Mouse (Mus musculus) forelimb bud, embryonic 11.5 days (tissue): ENCODE results near the gene Mogs.

Experiments used
- DNase-seq: peaks from one replicate; pipeline ENCODE4 v3.0.0-alpha.2; 2012; ENCODE audit warnings: low read depth, low spot score

The Mogs gene

GRCm38 (mm10) chr6:83147280-83147679 is 32.0 kb downstream of the Mogs start:
- no peak for DNase-seq

- DNase-seq = no peak
These were observed 36.4 kb downstream of the Mogs start for GRCm38 (mm10) chr6:83151721-83152120.

- DNase-seq = no peak
These were observed 37.7 kb downstream of the Mogs start for GRCm38 (mm10) chr6:83153038-83153437.

DNA sequence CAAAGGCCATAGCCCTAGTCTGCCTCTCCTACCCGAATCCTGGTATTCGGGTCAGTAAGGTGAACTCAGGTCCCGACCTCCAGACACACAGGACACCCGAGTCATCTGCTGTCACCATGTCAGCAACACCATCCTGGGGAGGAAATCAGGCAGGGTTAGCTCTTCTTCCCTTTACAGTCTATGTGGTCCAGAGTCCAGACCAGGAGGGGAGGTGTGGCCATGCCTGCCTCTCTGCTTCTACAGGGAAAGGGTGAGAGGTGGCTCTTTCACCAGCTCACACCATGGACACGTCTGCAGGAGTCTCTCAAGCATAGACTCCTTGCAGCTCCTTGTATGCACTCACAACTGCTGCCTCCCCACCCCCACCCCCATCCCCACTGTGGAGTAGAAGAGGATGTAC is 38.2 kb downstream of the Mogs start:
- no peak for DNase-seq

- DNase-seq = no peak
These were observed 40.4 kb downstream of the Mogs start for GRCm38 (mm10) chr6:83155552-83156238.

DNA sequence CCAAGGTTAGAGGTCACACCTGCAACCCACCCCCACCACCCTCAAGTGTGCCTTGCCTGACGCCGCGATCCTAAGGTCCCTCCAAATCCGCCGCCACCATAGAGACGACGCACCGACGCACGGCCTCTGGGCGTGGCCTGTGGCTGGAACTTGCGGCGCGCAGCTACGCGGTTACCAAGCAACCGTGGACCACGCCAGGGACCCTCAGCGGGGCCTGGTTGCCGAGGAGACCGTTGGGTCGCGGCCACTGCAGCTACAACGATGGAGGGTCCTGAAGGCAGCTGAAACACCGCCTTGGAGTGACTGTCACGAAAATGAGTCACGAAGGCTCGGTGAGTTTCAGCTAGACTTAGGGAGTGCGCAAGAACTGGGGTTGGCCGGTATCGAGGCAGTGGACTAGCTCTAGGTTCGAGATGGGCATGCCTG is 41.0 kb downstream of the Mogs start, which contains the start of the genes Wdr54 and 1700003E16Rik:
TSS of gene Wdr54 (minus strand) at position 139 of the 426 bp plus-strand sequence.
TSS of gene 1700003E16Rik (plus strand) at position 146 of the 426 bp plus-strand sequence.
- peak; percentile 88 for DNase-seq

DNA sequence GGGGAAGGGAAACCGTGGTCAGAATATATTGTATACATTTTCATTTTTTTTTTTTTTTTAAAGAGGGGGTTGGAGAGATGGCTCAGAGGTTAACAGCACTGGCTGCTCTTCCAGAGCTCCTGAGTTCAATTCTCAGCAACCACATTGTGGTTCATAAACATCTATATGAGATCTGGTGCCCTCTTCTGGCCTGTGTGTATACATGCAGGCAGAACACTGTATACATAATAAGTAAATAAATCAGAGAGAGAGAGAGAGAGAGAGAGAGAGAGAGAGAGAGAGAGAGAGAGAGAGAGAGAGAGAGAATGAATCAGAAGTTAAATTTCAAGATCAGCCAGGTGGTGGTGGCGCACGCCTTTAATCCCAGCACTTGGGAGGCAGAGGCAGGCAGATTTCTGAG is 44.2 kb downstream of the Mogs start:
- peak; percentile 69 for DNase-seq

- DNase-seq = no peak
These were observed 46.1 kb downstream of the Mogs start for GRCm38 (mm10) chr6:83161442-83161841.

DNA sequence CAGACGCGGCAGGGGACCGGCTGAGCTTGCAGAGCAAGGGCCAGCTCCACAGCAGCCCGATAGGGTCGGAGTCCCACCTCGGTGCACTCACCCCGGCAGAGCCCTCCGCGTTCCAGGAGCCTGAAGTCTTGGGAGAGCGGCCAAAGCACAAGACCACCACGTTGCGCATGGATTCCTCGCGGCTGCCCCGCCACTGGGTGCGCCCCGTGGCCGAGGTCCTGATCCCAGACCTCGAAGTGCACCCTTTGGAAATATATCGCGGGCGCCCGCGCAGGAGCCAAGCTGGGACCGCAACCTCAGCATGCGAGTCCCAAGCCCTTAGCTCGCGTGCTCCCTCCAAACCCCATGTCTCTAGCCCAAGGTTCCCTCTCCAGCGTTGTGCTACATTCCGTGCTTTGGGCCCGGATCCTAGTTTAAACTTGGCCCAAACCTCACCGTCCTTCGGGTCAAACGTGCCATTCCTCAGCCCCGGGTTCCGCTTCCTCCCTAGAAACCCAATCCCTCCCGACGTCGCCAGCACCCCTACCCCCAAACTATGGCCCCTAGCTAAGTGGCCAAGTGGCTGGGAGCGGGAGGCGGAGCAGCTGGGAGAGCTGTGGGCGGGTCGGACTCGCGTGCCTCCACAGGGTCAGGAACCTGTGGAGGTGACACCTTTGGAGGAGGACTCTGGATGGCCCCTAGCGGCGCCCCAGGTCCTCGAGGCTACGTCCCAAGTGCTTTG is 46.8 kb downstream of the Mogs start:
- no peak for DNase-seq

DNA sequence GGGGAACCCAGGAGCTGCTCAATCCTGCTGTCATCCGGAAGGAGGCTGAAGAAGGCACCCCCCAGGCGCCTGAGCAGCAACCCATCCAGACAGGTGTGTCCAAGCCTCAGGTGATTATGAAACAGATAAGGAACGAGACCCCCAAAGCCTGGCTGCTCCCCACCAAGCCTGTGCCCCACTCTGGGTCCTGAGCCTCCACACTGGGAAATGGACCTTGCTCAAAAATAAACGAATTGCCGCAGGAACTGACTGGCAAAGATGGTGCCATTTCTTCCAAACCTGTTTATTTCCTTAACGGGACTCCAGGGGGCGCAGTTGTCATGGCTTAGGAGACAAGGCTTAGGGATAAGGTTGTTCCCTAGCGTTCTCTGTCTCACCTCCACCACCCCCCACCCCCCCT is 47.4 kb downstream of the Mogs start:
- DNase-seq = peak; percentile 78

GRCm38 (mm10) chr6:83165026-83165606 is 49.8 kb downstream of the Mogs start:
- DNase-seq = no peak

DNA sequence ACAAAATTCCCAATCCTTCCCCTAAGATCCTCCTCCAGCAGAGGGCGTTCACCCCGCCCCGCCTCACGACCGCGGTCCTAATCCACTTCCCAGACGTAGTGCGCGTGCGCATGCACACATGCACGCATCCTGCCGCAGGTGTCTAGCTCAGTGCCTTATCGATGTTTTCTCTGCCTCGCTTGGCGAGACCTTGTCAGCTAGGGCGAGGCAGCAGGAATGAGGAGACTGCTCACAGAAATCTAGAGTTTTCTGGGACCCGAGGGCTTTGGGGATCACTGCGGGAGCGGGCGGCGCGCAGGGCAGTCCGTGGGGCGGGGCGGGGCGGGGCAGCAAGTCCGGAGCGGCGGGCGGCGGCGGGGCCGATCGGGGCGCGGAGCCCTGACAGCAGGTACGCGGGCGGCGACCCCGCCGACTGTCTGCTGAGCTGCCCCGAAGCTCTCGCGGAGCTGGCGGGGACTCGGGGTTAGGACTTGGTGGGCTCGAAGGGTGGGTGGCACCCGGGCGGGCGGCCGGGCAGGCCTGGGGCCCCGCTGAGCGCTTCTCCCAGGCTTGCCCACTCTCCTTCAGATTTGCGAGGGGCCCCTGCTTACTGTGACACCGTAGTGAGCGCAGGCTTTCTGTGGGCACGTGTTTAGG is 50.4 kb downstream of the Mogs start, which contains the start of gene Dctn1:
TSS of gene Dctn1 (plus strand) at position 314 of the 636 bp plus-strand sequence.
- peak; percentile 93 for DNase-seq

DNA sequence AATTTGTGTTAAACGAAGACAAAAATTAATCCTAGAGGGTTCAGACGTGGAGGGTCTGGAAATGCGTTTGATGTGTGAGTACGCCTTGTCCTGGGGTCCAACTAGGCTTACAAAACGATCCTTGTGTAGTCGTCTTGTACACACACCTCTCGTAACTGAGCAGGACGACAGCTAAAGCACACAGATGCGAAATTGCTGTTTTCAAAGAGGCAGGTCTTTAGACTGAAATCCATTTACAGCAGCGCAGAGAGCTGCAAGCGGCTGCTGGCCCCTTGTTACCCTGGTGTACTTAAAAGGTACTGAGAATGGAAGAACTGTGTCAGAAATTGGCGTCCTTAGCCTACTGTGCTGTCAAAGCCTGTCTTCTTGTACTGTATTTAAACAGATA is 50.9 kb downstream of the Mogs start:
- DNase-seq = no peak
